Mouse (Mus musculus) thymus, adult 2 months (tissue): ENCODE data around the gene Gm20075.

Source experiments
- CTCF ChIP-seq: fragments of 200-500 bp; IDR thresholded peaks from 2 replicates; pipeline ENCODE4 v1.5.1; 2012; ENCODE audit warnings: mild to moderate bottlenecking, control low read depth, low read length, moderate library complexity, borderline replicate concordance; ENCODE audit not compliant: control insufficient read depth, poor library complexity, insufficient read depth; ENCODE audit errors: extremely low read depth
- POLR2A ChIP-seq: fragments of 200-500 bp; IDR thresholded peaks from 2 replicates; pipeline ENCODE4 v1.6.1; 2012; ENCODE audit warnings: mild to moderate bottlenecking, low read length, control low read depth, moderate library complexity; ENCODE audit not compliant: control insufficient read depth, poor library complexity, insufficient read depth; ENCODE audit errors: extremely low read depth

- TF ChIP-seq CTCF (no peak), POLR2A (no peak)
Observed at GRCm38 (mm10) chr13:96039536-96039935, 41.6 kb downstream of the Gm20075 start.
